Mouse (Mus musculus) small intestine, adult 2 months (tissue): ENCODE measurements around the gene Traf3ip1. TPM values are rescaled to one million over a fixed set of nuclear protein-coding genes. Genes with fewer than 3 reads are reported as not detected.

Source experiments
- H3K27ac ChIP-seq: fragments of 200-500 bp; 2 replicates; pipeline ENCODE4 v1.5.1; 2012; ENCODE audit warnings: low read depth, low read length, control low read depth, inconsistent platforms; ENCODE audit not compliant: insufficient read depth
- H3K27me3 ChIP-seq: fragments of 200-500 bp; 2 replicates; pipeline ENCODE4 v1.6.1; 2012; ENCODE audit warnings: mild to moderate bottlenecking, moderate library complexity, low read length, inconsistent platforms; ENCODE audit not compliant: control insufficient read depth, insufficient read depth
- H3K36me3 ChIP-seq: fragments of 200-500 bp; 2 replicates; pipeline ENCODE4 v1.6.1; 2012; ENCODE audit warnings: mild to moderate bottlenecking, low read length, control low read depth, inconsistent platforms; ENCODE audit not compliant: control insufficient read depth, insufficient read depth
- H3K4me1 ChIP-seq: fragments of 200-500 bp; 2 replicates; pipeline ENCODE4 v1.6.1; 2012; ENCODE audit warnings: low read length, inconsistent platforms, mixed read lengths; ENCODE audit not compliant: control insufficient read depth, insufficient read depth, insufficient read length
- H3K4me3 ChIP-seq: fragments of 200-500 bp; 2 replicates; pipeline ENCODE4 v1.5.1; 2012; ENCODE audit warnings: low read depth, mild to moderate bottlenecking, control low read depth, inconsistent platforms, low read length, moderate library complexity
- CTCF ChIP-seq: fragments of 200-500 bp; IDR thresholded peaks from 2 replicates; pipeline ENCODE4 v1.5.1; 2012; ENCODE audit warnings: low read depth, mild to moderate bottlenecking, control low read depth, inconsistent platforms, low read length, moderate library complexity, mixed read lengths; ENCODE audit not compliant: insufficient replicate concordance, insufficient read length; ENCODE audit errors: extremely low read depth
- POLR2A ChIP-seq: fragments of 200-500 bp; IDR thresholded peaks from 2 replicates; pipeline ENCODE4 v1.6.1; 2012; ENCODE audit warnings: low read depth, mild to moderate bottlenecking, control low read depth, inconsistent platforms, low read length, moderate library complexity
- WGBS: fragments of 180-500 bp; shearing (Covaris S2); methylation state at CpG from one replicate; pipeline ENCODE4 v1.1.7; 2018; 5-methylcytosine and 5-hydroxymethylcytosine counted together
- polyA plus RNA-seq: library from polyadenylated mRNA; depleted of rRNA; stranded (reverse); fragments of >200 nt; gene quantifications from 2 replicates; pipeline ENCODE4 v1.2.3, GENCODE M21; 2012

The Traf3ip1 gene
- polyA plus RNA-seq, 1 experiment = 3.7 TPM

DNA sequence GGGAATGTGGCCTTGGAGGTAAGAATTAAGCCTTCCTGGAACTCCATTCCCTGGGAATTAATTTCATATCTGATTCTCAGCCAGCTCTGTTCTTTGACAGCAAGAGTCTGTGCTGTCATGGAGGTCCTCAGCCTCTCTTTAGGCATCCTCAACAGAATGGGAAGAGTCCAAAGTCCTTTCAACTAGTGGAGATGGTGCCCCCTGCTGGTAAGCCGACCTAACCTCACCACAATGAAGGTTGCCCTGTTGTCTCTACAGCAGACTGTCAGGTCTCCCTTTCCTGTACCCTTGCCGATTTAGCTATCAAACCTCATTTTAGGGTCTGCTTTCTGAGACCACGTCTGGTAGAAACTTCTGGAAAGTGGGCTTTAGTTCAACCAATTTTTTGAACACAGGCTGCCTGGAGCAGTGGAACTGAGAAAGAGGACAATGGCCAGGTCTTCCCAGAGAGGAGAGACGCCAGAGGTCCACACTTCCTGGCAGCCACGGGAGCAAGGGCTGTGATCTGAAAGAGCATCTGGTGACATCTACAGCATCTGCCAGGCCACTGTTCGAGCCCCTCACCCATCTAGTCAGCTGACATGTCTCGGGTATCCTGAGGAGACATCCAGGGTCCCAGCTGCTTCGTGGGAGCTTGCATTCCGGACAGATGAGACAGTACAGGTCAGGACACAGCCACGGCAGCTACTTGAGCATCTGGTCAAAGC is 11.0 kb upstream of the Traf3ip1 start:
- Histone ChIP-seq H3K27ac (no peak overlapping the region), H3K36me3 (no peaks in the 10 kb centered on the region), H3K27me3 (no peaks in the 10 kb centered on the region), H3K4me3 (no peak overlapping the region), H3K4me1 (no peaks in the 10 kb centered on the region; the same call in 1 of the 2 replicates)
- TF ChIP-seq CTCF = peak; percentile 77; the same call in 1 of the 2 replicates
- TF ChIP-seq POLR2A = no peak
- 42% methylated on average over 10 of the region's 10 CpGs for WGBS

DNA sequence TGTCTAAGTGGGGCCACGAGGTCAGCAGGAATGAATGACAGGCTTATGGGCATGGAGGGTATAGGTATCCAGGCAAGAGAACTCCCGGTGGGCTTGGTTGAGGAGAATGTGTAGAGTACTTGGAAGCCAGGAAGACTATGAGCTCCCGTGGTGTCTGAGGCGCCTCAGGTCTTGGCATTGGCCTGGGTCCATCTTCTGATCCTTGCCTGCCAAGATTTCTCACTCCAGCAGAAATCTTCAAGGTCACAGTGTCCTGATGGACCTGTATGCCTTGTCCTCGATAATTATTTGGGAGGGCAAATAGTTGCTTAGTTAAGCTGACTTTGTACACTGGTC is 10.5 kb upstream of the Traf3ip1 start:
- TF ChIP-seq POLR2A = no peak
- TF ChIP-seq CTCF = no peak
- no peaks in the 10 kb centered on the region for H3K27me3 ChIP-seq
- H3K4me3 ChIP-seq = no peak overlapping the region
- 48% methylated on average over 5 of the region's 5 CpGs for WGBS
- H3K27ac ChIP-seq = no peak overlapping the region
- H3K4me1 ChIP-seq = no peaks in the 10 kb centered on the region; the same call in 1 of the 2 replicates
- H3K36me3 ChIP-seq = no peaks in the 10 kb centered on the region

DNA sequence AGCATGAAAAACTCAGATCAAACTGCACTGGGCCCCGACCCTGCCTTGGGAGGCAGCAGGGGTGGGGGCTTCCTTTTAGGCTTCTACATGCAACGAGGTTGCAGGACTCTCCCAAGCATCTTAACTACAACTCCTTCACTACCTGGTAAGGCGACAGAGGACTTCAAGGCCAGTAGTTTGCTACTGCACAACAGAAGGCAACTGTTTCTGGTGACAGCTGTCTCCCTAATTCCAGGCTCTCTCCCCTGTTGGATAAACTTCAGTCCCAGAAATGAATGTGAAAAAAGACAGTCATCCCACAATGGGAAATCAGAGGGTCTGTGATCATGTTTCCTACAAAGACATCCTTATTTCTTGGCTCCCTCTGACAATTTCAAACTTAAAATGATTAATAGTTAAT is 9.0 kb upstream of the Traf3ip1 start:
- WGBS = 85% methylated on average over 3 of the region's 3 CpGs
- Histone ChIP-seq H3K36me3 (no peaks in the 10 kb centered on the region), H3K27me3 (no peaks in the 10 kb centered on the region), H3K4me1 (no peaks in the 10 kb centered on the region; the same call in 1 of the 2 replicates), H3K27ac (no peak overlapping the region), H3K4me3 (no peak overlapping the region)
- no peak for TF ChIP-seq CTCF
- no peak for TF ChIP-seq POLR2A

DNA sequence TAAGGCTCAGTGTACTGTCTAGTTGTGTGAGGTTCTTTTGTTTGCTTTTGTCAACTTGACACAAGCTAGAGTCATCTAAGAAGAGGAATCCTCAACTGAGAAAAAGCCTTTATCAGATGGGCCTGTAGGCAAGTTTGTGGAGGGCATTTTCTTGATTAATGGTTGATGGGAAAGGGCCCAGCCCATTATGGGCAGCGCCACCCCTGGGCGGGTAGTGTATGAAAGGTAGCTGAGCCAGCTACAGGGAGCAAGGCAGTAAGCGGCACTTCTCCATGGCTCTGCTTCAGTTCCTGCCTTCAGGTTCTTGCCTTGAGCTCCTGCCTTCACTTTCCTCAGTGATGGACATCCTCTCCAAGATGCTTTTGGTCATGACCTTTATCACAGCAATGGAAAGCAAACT is 8.3 kb upstream of the Traf3ip1 start:
- WGBS = 84% methylated on average over 3 of the region's 3 CpGs
- Histone ChIP-seq H3K4me3 (no peak overlapping the region), H3K36me3 (no peaks in the 10 kb centered on the region), H3K27me3 (no peaks in the 10 kb centered on the region), H3K27ac (no peak overlapping the region), H3K4me1 (no peaks in the 10 kb centered on the region; the same call in 1 of the 2 replicates)
- TF ChIP-seq POLR2A (no peak), CTCF (no peak)

DNA sequence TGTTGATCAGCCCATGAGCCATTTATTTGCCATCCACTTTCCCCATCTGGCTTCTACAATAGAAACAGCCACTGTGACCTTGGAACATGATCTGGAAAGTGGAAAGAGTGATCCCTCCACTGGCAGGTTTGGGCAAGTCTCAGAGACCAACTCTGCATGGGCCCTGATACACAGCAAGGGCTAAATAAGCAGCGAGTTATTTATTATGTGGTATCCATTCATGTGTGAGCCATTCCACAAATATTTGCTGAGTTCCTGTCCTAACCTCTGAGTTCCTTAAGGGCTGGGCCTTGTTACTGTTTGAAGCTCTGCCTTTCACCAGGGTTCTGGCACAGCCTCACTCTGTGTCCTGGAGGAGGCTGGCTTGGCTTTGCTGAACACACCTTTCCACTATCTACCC is 4.1 kb upstream of the Traf3ip1 start:
- WGBS = 36% methylated on average over 1 of the region's 1 CpGs
- no peak overlapping the region for H3K4me3 ChIP-seq
- no peaks in the 10 kb centered on the region for H3K36me3 ChIP-seq
- no peak overlapping the region for H3K27ac ChIP-seq
- no peaks in the 10 kb centered on the region for H3K27me3 ChIP-seq
- TF ChIP-seq CTCF (no peak), POLR2A (no peak)
- peaks cover 3% of the 10 kb centered on the region; the same call in 1 of the 2 replicates for H3K4me1 ChIP-seq

DNA sequence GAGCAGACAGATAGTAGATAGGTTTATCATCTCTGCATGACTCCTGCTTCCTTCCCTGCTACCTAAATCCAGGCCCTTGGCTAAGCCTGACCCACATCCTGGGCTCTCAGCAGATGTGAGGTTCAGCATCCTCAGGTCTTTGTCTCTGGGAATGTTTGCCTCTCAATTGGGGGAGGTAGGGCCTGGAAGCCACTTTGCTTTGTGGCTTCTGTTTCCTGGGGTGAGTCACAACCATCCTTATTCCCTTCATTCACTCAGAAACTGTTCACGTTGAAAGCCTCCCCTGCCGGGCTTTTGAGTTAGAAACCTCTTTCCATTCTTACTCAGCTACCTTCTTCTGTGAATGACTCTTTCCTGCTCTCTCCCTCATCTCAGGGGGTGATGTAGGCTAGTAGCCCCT is 1.7 kb upstream of the Traf3ip1 start:
- 64% methylated on average over 2 of the region's 2 CpGs for WGBS
- TF ChIP-seq CTCF (no peak), POLR2A (no peak)
- Histone ChIP-seq H3K4me3 (no peak overlapping the region), H3K4me1 (peaks cover 4% of the 10 kb centered on the region; the same call in 1 of the 2 replicates), H3K27ac (no peak overlapping the region), H3K36me3 (no peaks in the 10 kb centered on the region), H3K27me3 (no peaks in the 10 kb centered on the region)

DNA sequence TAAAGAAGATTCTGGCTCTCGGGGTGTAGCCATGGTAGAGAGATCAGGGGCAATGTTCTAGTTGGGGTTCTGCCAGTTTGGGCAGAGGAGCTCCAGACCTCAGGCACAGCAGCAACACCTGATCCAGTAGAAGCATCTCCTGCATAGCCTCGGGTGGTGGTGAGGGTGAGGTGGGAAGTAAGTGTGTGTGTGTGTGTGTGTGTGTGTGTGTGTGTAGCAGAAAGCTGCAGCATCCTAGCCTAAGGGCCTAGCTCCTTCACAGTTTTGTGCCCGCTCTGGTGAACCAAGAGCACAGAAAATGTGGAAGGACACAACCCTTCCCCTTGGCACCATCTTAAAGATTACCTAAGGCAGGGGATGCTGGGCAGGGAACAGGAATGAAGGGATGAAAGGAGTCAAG is 509 bp upstream of the Traf3ip1 start:
- Histone ChIP-seq H3K27me3 (no peaks in the 10 kb centered on the region), H3K27ac (no peak overlapping the region), H3K36me3 (no peaks in the 10 kb centered on the region), H3K4me1 (peaks cover 4% of the 10 kb centered on the region; the same call in 1 of the 2 replicates), H3K4me3 (no peak overlapping the region)
- no peak for TF ChIP-seq CTCF
- TF ChIP-seq POLR2A = no peak
- WGBS = 42% methylated on average over 3 of the region's 3 CpGs
